Mouse (Mus musculus) left cerebral cortex, adult 18-20 months (tissue): ENCODE results near the gene Iqgap2. TPM values are rescaled to one million over a fixed set of nuclear protein-coding genes. Genes with fewer than 3 reads are reported as not detected.

Experiments
- DNase-seq, 2 experiments: peaks; one replicate each; pipeline ENCODE4 v3.0.0; 2021 to 2022; ENCODE audit warnings: low spot score in 2 of 2, mixed read lengths in 1 of 2
- total RNA-seq, 2 experiments: library from RNA; stranded (reverse); gene quantifications; 2 replicates each; pipeline ENCODE4 v1.2.3; 2021

The Iqgap2 gene
- total RNA-seq, 2 experiments from 2014 or later, result 16.1 to 19.7 TPM

DNA sequence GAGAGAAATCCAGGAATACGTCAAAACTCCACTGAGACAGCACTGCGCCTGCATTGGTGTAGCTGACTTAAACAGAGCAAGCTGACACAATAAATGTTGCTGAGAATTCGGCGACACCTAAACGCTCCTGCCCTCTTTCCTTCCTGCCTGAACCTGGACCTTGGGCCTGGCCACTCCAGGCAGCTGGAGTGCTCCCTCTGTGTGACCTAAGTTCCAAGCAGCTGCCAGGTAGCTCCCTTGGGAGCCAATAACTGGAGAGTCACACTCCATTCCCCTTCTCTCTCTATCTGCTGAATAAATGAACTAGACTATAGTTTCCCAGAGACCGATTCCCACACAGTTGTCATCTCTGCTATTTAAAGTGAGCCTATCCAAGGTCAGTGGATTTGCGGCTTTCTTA lies 111.7 kb downstream of the Iqgap2 start:
- no peak for DNase-seq

GRCm38 (mm10) chr13:95779261-95779660 lies 112.5 kb downstream of the Iqgap2 start:
- no peak for DNase-seq

DNA sequence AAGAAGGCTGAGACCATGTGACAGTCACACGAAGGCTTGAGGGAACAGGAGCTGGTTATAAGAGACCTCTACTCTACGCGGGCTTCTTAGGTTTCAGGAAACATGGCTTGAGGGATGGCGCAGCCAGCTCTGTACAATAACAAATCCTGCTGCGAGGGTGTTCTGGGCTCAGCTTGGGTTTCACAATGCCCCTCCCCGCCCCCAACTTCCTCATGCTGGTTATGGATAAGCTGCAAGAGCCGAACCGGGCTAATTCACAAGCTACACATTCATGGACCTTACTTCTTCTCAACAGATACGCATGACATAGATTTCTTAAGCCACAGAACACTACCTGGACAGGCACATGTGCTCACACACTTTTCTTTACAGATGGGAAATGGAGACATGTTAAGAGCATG lies 113.0 kb downstream of the Iqgap2 start:
- no peak for DNase-seq

DNA sequence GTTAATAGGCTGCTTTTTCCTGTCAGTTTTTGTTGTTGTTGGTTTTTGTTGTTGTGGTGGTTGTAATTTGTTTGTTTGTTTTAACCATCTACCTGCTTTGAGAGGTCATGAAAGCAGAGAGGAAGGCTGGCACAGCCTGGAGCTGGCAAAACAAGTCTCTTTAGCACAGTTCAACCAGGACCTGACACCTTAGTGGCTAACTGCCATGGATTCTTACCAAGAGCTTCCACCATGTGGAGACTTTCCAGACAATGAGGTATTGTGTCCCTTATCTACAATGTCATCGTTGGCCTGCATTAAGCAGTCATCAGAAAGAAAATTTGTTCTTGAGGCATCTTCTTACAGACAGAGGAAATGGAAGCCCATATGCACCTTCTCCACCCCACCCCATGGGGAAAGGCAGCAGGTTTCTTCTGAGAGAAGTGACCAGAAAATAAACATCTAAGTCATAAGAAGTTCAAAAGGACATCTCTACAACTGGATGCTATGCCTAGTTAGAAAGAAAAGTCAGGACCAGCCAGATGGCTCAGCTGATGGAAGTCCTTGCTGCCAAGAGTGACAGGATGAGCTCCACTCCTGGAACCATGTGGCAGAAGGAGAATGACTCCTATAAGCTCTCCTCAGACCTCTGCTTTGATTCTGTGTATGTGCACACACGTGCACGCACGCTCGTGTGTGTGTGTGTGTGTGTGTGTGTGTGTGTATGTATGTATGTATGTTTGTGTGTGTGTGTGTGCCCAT lies 113.9 kb downstream of the Iqgap2 start:
- no peak for DNase-seq

DNA sequence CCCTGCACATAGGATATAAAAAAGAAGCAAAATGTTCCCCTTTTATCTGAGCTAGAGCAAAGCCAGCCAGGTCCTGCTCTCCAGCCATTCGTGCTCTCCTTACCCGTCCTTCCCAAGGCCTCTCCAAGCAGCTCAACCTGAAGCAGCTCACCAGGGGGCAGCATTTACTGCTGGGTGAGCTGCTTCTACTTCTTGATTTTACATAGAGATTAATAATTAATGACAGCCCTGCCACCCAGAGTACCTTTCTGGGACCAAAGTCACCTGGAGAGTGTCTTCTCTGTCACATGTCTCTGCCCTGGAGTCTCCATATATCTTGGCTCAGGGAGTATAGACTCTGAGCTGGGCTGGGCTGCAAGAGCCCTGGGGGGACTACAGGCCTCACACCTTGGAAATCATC lies 114.5 kb downstream of the Iqgap2 start:
- DNase-seq, result peak; percentile 46 to 50

GRCm38 (mm10) chr13:95774966-95775696 lies 116.6 kb downstream of the Iqgap2 start:
- peak in 1 of 2 experiments; percentile 16 for DNase-seq

GRCm38 (mm10) chr13:95765017-95765416 lies 126.7 kb downstream of the Iqgap2 start:
- no peak for DNase-seq

GRCm38 (mm10) chr13:95763876-95764517 lies 127.7 kb downstream of the Iqgap2 start:
- no peak for DNase-seq

- no peak for DNase-seq
Measured at GRCm38 (mm10) chr13:95759810-95760209, 131.9 kb downstream of the Iqgap2 start.

- no peak for DNase-seq
Measured at GRCm38 (mm10) chr13:95754285-95754684, 137.4 kb downstream of the Iqgap2 start.

GRCm38 (mm10) chr13:95752386-95752785 lies 139.3 kb downstream of the Iqgap2 start:
- no peak for DNase-seq

GRCm38 (mm10) chr13:95747541-95747940 lies 144.2 kb downstream of the Iqgap2 start:
- no peak for DNase-seq

GRCm38 (mm10) chr13:95747101-95747500 lies 144.6 kb downstream of the Iqgap2 start:
- no peak for DNase-seq

DNA sequence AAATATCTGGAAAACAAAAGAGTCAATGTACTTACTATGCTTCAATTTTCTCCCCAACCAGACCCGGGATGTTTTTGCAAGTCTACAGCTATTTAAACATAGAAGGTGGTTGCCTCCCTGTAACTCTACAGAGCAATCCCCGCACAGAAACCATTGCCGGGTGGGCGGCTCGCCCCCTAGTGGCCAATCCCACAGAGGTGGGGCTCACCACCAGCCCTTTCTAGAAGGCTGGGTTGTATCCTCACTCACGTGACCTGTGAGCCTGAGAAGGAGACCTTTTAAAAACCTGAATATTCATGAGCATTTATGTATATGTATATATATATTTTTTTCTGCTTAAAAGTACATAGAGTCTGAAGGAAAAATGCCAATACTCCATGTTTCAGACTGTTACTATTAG lies 145.2 kb downstream of the Iqgap2 start:
- peak; percentile 26 to 39 for DNase-seq

- no peak for DNase-seq
Measured at GRCm38 (mm10) chr13:95745451-95745850, 146.3 kb downstream of the Iqgap2 start.

DNA sequence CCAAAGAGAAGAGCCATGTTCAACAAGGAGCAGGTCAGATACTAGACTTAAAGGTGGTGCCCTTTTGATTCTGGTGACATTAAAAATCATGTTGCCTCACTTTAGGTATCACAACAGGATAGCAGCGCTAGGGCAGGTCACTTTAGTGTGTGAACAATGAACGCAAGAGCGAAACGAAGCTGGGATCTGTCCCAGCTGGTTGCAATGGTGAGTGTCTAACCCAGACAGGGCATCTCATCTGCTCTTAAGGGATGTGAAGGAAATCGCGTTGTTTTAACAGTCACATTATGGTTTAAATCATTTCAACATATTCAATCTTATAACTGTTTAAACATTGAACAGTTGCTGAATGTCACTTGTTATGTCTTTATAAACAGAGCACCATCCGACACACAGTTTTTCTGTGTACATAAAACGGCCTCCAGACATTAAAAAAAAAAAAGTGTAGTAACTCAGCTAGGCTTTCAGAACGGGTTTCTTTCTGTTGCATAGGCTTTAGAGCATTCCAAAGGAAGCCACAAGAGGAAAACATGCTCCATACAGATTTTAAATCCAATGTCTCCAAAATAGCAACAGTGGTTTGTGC lies 148.7 kb downstream of the Iqgap2 start:
- DNase-seq, result no peak

GRCm38 (mm10) chr13:95741813-95742689 lies 149.7 kb downstream of the Iqgap2 start:
- DNase-seq, result no peak

DNA sequence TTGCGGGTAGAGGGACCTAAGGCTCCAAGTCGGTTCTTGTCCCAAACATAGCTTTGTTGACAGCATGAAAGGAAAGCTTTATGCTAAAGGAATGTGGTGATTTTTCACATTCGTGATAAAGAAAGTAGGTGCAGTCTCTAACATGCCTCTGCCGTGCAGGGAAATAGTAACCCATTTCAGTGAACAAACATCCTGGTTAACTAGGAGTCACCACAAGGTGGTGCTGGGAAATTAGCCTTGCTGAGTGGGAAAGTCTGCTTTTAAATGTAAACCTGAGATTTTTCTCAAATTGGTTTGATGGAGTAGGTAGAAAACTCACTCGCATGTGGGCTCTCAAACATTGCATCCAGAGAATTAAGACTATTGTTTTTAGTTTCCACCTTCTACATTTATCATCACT lies 152.1 kb downstream of the Iqgap2 start:
- DNase-seq, result peak; percentile 23 to 25

- no peak for DNase-seq
Measured at GRCm38 (mm10) chr13:95730491-95730890, 161.2 kb downstream of the Iqgap2 start.

- peak; percentile 73 to 75 for DNase-seq
Measured at GRCm38 (mm10) chr13:95719320-95720232, 172.1 kb downstream of the Iqgap2 start.
